Mouse (Mus musculus) embryonic facial prominence, embryonic 14.5 days (tissue): ENCODE results near the gene Dzip1l. TPM values are rescaled to one million over a fixed set of nuclear protein-coding genes. Genes with fewer than 3 reads are reported as not detected.

Experiments used
- ATAC-seq: fragments of 200-750 bp; cut with Nextera tagmentation; 2 replicates; pipeline ENCODE4 v1.8.0; 2017; ENCODE audit warnings: low read depth, moderate number of reproducible peaks, moderate TSS enrichment
- DNase-seq: peaks from one replicate; pipeline ENCODE4 v3.0.0-alpha.2; 2015; ENCODE audit warnings: low spot score
- H3K27ac ChIP-seq: fragments of 300-500 bp; sonication (generic); replicated peaks from 2 replicates; pipeline ENCODE4 v1.5.1; 2014; ENCODE audit warnings: low read depth, mild to moderate bottlenecking, low read length, moderate library complexity
- H3K27me3 ChIP-seq: fragments of 300-500 bp; sonication (generic); replicated peaks from 2 replicates; pipeline ENCODE4 v1.6.1; 2014; ENCODE audit warnings: low read length; ENCODE audit not compliant: control insufficient read depth, insufficient read depth
- H3K36me3 ChIP-seq: fragments of 300-500 bp; sonication (generic); 2 replicates; pipeline ENCODE4 v1.6.1; 2014; ENCODE audit warnings: low read length, mixed read lengths; ENCODE audit not compliant: control insufficient read depth, insufficient read depth
- H3K4me1 ChIP-seq: fragments of 300-500 bp; sonication (generic); 2 replicates; pipeline ENCODE4 v1.6.1; 2014; ENCODE audit warnings: antibody characterized with exemption, low read length; ENCODE audit not compliant: control insufficient read depth, insufficient read depth
- H3K4me2 ChIP-seq: fragments of 300-500 bp; sonication (generic); 2 replicates; pipeline ENCODE4 v1.6.1; 2014; ENCODE audit warnings: low read depth, mild to moderate bottlenecking, low read length, moderate library complexity, mixed read lengths
- H3K4me3 ChIP-seq: fragments of 300-500 bp; sonication (generic); 2 replicates; pipeline ENCODE4 v1.5.1; 2014; ENCODE audit warnings: low read depth, mild to moderate bottlenecking, low read length
- H3K9ac ChIP-seq: fragments of 300-500 bp; sonication (generic); 2 replicates; pipeline ENCODE4 v1.6.1; 2014; ENCODE audit warnings: low read depth, mild to moderate bottlenecking, low read length, moderate library complexity, mixed read lengths
- H3K9me3 ChIP-seq: fragments of 300-500 bp; sonication (generic); 2 replicates; pipeline ENCODE4 v1.6.1; 2016; ENCODE audit warnings: low read length; ENCODE audit not compliant: control insufficient read depth
- WGBS: fragments of 180-500 bp; shearing (Covaris S2); extraction: QIAGEN DNeasy Blood & Tissue Kit; methylation state at CpG from one replicate; pipeline ENCODE4 v1.1.7; 2014; 5-methylcytosine and 5-hydroxymethylcytosine counted together
- polyA plus RNA-seq: library from polyadenylated mRNA; unstranded; fragments of >200 nt; fragmentation: Nextera tagmentation; extraction: Ambion mirVana; gene quantifications from 2 replicates; pipeline ENCODE4 v1.2.1, GENCODE M21; 2014

The Dzip1l gene
- polyA plus RNA-seq, 1 experiment from 2014 or later, result 15.6 TPM

GRCm38 (mm10) chr9:99632264-99632663, 3.0 kb downstream of the Dzip1l start:
- Histone ChIP-seq H3K4me2 (peak overlapping the region; percentile 61), H3K27ac (peak overlapping the region; percentile 2; the same call in 1 of the 2 replicates), H3K9ac (0 out of 2 replicates have a peak overlapping the region, but pooled peaks have one; percentile 34), H3K27me3 (no peaks in the 10 kb centered on the region), H3K36me3 (peaks cover 43% of the 10 kb centered on the region), H3K4me3 (no peak overlapping the region), H3K9me3 (no peaks in the 10 kb centered on the region), H3K4me1 (0 out of 2 replicates have a peak, but pooled peaks cover 10% of the 10 kb centered on the region)
- DNase-seq (peak; percentile 62), ATAC-seq (peak; percentile 35; the same call in 1 of the 2 replicates)
- 40% methylated on average over 8 of the region's 8 CpGs for WGBS

GRCm38 (mm10) chr9:99636776-99637175, 7.5 kb downstream of the Dzip1l start:
- DNase-seq (no peak), ATAC-seq (no peak)
- Histone ChIP-seq H3K9ac (no peak overlapping the region), H3K4me1 (0 out of 2 replicates have a peak, but pooled peaks cover 7% of the 10 kb centered on the region), H3K27me3 (no peaks in the 10 kb centered on the region), H3K36me3 (peaks cover 72% of the 10 kb centered on the region), H3K9me3 (no peaks in the 10 kb centered on the region), H3K4me3 (no peak overlapping the region), H3K27ac (no peak overlapping the region), H3K4me2 (no peak overlapping the region)
- 73% methylated on average over 1 of the region's 1 CpGs for WGBS

- 0 out of 2 replicates have a peak, but pooled peaks cover 5% of the 10 kb centered on the region for H3K4me1 ChIP-seq
- H3K27ac ChIP-seq, result no peak overlapping the region
- no peaks in the 10 kb centered on the region for H3K9me3 ChIP-seq
- peaks cover 76% of the 10 kb centered on the region for H3K36me3 ChIP-seq
- H3K9ac ChIP-seq, result no peak overlapping the region
- no peak for DNase-seq
- ATAC-seq, result no peak
- H3K4me3 ChIP-seq, result no peak overlapping the region
- 97% methylated on average over 17 of the region's 17 CpGs for WGBS
- no peak overlapping the region for H3K4me2 ChIP-seq
- H3K27me3 ChIP-seq, result no peaks in the 10 kb centered on the region
Observed at GRCm38 (mm10) chr9:99637227-99637626, 7.9 kb downstream of the Dzip1l start.

GRCm38 (mm10) chr9:99637736-99638135, 8.4 kb downstream of the Dzip1l start:
- Histone ChIP-seq H3K4me2 (no peak overlapping the region), H3K27me3 (no peaks in the 10 kb centered on the region), H3K4me3 (no peak overlapping the region), H3K36me3 (peaks cover 81% of the 10 kb centered on the region), H3K4me1 (no peaks in the 10 kb centered on the region), H3K9me3 (no peaks in the 10 kb centered on the region), H3K27ac (no peak overlapping the region), H3K9ac (no peak overlapping the region)
- WGBS, result 91% methylated on average over 13 of the region's 13 CpGs
- DNase-seq (no peak), ATAC-seq (no peak)

GRCm38 (mm10) chr9:99639957-99640356, 10.7 kb downstream of the Dzip1l start:
- no peak overlapping the region for H3K4me2 ChIP-seq
- ATAC-seq (no peak), DNase-seq (no peak)
- no peaks in the 10 kb centered on the region for H3K27me3 ChIP-seq
- WGBS, result 91% methylated on average over 5 of the region's 5 CpGs
- no peak overlapping the region for H3K9ac ChIP-seq
- H3K27ac ChIP-seq, result no peak overlapping the region
- H3K36me3 ChIP-seq, result peaks cover 74% of the 10 kb centered on the region
- H3K4me1 ChIP-seq, result no peaks in the 10 kb centered on the region
- H3K4me3 ChIP-seq, result no peak overlapping the region
- H3K9me3 ChIP-seq, result no peaks in the 10 kb centered on the region

GRCm38 (mm10) chr9:99645416-99645815, 16.1 kb downstream of the Dzip1l start:
- H3K4me1 ChIP-seq, result no peaks in the 10 kb centered on the region
- DNase-seq, result no peak
- no peak overlapping the region for H3K4me2 ChIP-seq
- 90% methylated on average over 6 of the region's 6 CpGs for WGBS
- H3K4me3 ChIP-seq, result no peak overlapping the region
- no peak for ATAC-seq
- no peaks in the 10 kb centered on the region for H3K9me3 ChIP-seq
- no peak overlapping the region for H3K9ac ChIP-seq
- peaks cover 76% of the 10 kb centered on the region for H3K36me3 ChIP-seq
- H3K27me3 ChIP-seq, result no peaks in the 10 kb centered on the region
- no peak overlapping the region for H3K27ac ChIP-seq

GRCm38 (mm10) chr9:99646102-99646501, 16.8 kb downstream of the Dzip1l start:
- Histone ChIP-seq H3K4me3 (no peak overlapping the region), H3K4me1 (no peaks in the 10 kb centered on the region), H3K27ac (no peak overlapping the region), H3K36me3 (peaks cover 82% of the 10 kb centered on the region), H3K27me3 (no peaks in the 10 kb centered on the region), H3K9me3 (no peaks in the 10 kb centered on the region), H3K9ac (no peak overlapping the region), H3K4me2 (no peak overlapping the region)
- DNase-seq (no peak), ATAC-seq (no peak)
- 91% methylated on average over 6 of the region's 6 CpGs for WGBS

GRCm38 (mm10) chr9:99660756-99661155, 31.5 kb downstream of the Dzip1l start:
- WGBS, result 77% methylated on average over 10 of the region's 10 CpGs
- Histone ChIP-seq H3K27ac (no peak overlapping the region), H3K36me3 (peaks cover 76% of the 10 kb centered on the region), H3K4me1 (no peaks in the 10 kb centered on the region), H3K4me3 (no peak overlapping the region), H3K27me3 (no peaks in the 10 kb centered on the region), H3K9me3 (no peaks in the 10 kb centered on the region), H3K4me2 (no peak overlapping the region), H3K9ac (no peak overlapping the region)
- DNase-seq, result no peak
- no peak for ATAC-seq

- 82% methylated on average over 16 of the region's 16 CpGs for WGBS
- no peak for ATAC-seq
Observed at GRCm38 (mm10) chr9:99661606-99662166, 32.4 kb downstream of the Dzip1l start.

More at GRCm38 (mm10) chr9:99661606-99662166, 32.4 kb downstream of the Dzip1l start:
- H3K9ac ChIP-seq, result no peak overlapping the region
- no peaks in the 10 kb centered on the region for H3K27me3 ChIP-seq
- DNase-seq, result no peak
- no peak overlapping the region for H3K27ac ChIP-seq
- H3K4me1 ChIP-seq, result no peaks in the 10 kb centered on the region
- H3K9me3 ChIP-seq, result no peaks in the 10 kb centered on the region
- H3K4me2 ChIP-seq, result no peak overlapping the region
- H3K4me3 ChIP-seq, result no peak overlapping the region
- peaks cover 76% of the 10 kb centered on the region for H3K36me3 ChIP-seq
